Mouse (Mus musculus) heart, postnatal 14 days (tissue): ENCODE measurements around the gene Slc37a1. TPM values are rescaled to one million over a fixed set of nuclear protein-coding genes. Genes with fewer than 3 reads are reported as not detected.

Experiments
- DNase-seq, 2 experiments: peaks; one replicate each; pipeline ENCODE4 v3.0.0; 2021 to 2022
- intact Hi-C: fragments of 180-260 bp; cut with DNase I; formaldehyde crosslinking; loops from one replicate; pipeline ENCODE4 v1.15.1; 2025
- long read RNA-seq, 2 experiments: library from polyadenylated mRNA; stranded (forward); transcript quantifications; one replicate each; pipeline ENCODE4 v2.0.0; 2021
- total RNA-seq, 2 experiments: library from RNA; stranded (reverse); gene quantifications; 2 replicates each; pipeline ENCODE4 v1.2.3; 2021

Gene Slc37a1
- total RNA-seq: 10 to 100 TPM; 11.7 to 12.3 TPM
- long read RNA-seq, experiment 1, transcript Slc37a1-201 (20 exons, 3,389 nt): major isoform, 12 of 15 reads
- long read RNA-seq, experiment 1, partial matches to known transcripts: 0 of 15 reads
- long read RNA-seq, experiment 1, other reads (novel, unspliced or antisense): 2 of 15 reads
- long read RNA-seq, experiment 2, transcript Slc37a1-201 (20 exons, 3,389 nt): major isoform, 17 of 22 reads
- long read RNA-seq, experiment 2, partial matches to known transcripts: 4 of 22 reads
- long read RNA-seq, experiment 2, other reads (novel, unspliced or antisense): 1 of 22 reads

DNA sequence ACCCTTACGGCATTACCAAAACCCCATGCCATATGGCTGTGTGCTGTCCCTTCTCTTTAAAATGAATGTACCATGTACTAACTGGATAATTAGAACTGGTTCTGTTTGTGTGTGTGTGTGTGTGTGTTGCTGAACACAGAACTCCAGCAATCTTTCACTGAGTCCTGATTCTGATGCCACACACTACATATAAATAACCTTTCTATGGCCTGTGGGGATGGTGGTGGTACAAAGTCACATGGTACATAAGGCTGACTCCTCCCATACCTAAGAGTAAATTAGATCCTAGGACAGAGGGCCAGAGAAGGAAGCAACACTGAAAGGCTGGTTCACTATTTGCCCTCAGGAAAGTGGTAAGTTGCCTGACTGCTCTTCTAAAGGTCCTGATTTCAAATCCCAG lies at the start of gene Slc37a1:
Slc37a1 (plus strand) TSS at position 301 of the 400 bp plus-strand sequence.
- no peak for DNase-seq
- intact Hi-C loops: no loop called here

DNA sequence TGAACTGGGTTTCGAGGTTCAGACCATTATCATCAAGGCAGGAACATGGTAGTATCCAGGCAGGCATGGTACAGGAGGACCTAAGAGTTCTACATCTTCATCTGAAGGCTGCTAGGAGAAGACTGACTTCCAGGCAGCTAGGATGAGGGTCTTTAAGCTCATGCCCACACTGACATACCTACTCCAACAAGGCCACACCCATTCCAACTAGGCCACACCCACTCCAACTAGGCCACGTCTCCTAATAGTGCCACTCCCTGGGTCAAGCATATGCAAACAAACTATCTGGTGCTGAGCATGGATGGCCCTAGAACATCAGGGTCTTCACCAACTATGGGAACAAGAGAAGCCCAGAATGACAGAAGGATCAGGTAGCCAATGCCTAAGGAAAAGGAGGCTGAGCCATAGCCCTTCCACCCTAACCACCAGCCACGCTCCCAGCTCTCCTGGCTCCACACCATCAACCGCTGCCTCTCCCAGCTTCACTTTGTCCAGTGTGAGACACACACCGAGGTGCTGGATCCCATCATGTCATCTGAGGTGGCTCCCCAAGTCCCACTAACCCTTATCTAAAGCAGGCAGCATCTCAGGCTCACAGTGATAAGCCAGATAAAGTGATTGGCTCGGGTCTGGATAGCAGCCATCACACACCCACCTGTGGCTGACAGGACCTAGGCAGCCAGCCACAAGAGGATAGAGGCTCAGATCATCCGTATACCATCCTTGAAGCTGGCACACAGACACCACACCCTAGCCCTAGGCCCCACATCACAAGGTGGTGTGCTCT lies 48.2 kb upstream of the Slc37a1 start:
- intact Hi-C loops: no loop called here
- no peak for DNase-seq

DNA sequence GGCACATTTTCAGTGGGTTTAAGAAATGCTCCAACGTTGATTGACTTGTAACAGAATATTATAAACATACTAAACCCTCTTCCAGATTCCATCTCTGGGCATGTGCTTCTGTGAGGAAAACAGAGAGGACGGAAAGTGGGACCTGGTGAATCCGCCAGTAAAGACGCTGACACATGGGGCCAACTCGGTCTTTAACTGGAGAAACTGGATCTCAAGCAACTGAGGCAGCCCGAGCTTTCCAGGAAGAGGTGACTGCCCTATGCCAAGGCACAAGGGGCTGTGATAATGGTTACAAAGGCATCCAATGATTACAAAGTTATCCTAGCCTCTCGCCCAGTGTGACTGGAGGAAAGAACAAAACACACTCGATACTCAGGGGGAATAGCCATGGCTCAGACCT lies 45.4 kb upstream of the Slc37a1 start:
- no peak for DNase-seq
- intact Hi-C loops: loop anchor here (5.0 kb wide), 1 partner anchor 229 kb away; no protein-coding TSS in a partner anchor

DNA sequence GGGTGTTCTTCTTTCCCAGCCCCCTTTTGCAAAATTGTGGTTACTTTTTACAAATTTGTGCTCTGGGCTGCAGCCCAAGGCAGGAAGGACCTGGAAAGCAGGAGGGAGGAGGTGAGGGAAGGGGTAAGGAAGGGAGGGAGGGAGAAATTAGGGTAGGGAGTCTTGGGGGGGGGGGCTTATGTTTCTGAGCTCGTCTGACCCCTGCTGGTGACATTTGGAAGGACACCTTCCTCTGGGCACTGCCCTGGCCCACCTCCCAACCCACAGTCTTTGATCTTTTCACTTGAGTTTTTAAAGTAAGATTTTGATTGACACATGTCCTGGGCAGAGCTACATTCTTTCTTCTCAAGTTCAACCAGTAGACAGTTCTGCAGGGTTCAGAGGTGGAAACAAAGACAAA lies 43.8 kb upstream of the Slc37a1 start:
- intact Hi-C loops: loop anchor here (2.0 to 5.0 kb wide), 2 partner anchors 104 to 230 kb away; no protein-coding TSS in a partner anchor
- no peak for DNase-seq

DNA sequence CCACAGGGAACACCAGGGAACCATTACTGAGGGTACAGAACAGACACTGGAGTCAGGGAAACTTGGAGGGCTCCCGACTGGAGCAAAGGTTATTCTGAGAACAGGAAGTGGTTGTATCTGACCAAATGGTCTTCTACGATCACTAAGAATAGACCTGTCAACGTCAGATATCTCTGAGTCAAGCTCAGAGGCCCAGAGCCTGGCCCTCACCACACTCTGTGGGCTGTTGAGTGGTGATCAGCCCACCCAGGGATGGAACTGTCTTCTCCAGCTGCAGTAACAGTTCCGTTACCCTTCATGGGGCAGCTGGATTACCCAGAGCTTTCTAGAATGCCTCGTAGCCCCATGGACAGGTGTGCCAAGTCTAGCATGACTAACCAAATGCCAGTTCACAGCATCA lies 41.3 kb upstream of the Slc37a1 start:
- peak; percentile 29 to 68 for DNase-seq

DNA sequence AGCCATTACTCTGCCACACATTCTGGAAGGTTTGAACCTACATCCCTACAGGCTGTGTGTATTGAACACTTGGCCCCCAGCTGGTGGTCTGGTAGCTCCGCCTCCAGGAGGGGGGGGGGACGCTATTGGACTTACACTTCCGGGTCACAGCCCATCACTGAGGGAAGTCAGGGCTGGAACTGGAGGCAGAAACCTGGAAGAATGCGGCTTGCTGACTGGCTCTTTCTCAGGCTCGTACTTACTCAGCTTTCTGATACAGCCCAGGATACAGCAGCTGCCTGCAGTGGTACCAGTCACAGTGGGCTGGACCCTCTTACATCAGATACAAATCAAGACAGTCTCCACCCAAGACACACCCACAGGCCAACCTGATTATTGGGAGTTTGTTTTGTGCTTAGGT lies 39.4 kb upstream of the Slc37a1 start:
- DNase-seq: no peak
- intact Hi-C loops: no loop called here

More for the DNA sequence above, 41.3 kb upstream of the Slc37a1 start:
- intact Hi-C loops: no loop called here

DNA sequence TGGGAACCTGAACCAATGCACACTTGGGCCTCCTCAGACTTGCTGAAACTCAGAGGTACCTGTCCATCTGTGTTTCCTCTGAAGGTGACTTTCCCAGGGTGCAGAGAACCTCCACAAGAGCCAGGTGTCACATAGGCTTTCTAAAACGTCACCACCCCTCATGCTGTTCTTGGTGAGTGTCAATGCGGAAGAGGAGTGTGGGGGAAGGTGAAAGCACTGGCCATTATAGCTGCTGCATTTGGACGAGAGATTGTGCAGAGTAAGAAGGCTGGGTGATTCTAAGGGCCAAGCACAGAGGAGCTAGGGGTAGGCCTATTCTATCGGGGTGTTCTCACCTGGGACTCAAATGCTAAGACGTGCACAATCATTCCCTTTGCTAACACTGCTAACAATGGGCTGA lies 32.6 kb upstream of the Slc37a1 start:
- intact Hi-C loops: loop anchor here (1.0 to 10.0 kb wide), 3 partner anchors 54 to 241 kb away; no protein-coding TSS in a partner anchor
- DNase-seq: no peak

DNA sequence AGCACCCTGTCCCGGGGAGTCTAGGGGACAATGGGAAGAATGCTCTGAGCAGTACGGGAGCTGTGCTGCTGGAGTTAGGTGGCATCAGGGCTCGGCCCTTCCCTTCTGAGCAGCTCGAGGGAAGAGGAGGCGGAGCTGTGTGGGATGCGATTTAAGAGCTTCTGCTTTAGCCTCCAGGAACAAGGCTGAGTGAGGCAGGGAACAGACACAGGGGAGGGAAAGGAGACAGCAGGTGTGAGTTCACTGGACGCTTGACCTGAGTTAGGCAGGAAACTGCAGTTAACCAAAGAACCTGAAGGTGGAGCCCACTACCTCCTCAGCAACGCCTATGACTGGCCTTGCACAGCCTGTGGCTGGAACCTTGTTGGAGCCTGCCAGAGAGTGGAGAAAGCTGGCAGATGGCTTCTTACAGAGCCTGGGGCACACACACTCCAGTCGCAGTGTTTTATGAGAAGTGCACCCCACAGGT lies 32.1 kb upstream of the Slc37a1 start:
- peak; percentile 73 to 88 for DNase-seq
- intact Hi-C loops: loop anchor here (1.0 to 10.0 kb wide), 3 partner anchors 54 to 240 kb away; no protein-coding TSS in a partner anchor

DNA sequence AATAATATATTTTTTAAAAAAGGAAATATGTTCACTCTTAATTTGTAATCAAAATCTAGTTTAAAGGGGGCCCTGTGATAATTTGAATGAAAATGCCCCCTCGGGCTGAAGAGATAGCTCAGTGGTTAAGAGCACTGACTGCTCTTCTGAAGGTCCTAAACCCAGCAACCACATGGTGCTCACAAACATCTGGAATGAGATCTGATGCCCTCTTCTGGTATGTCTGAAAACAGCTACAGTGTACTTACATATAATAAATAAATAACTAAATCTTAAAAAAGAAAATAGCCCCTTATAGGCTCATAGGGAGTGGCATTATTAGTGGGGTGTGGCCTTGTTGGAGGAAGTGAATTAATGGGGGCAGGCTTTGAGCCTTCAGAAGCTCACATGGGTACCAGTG lies 29.4 kb upstream of the Slc37a1 start:
- intact Hi-C loops: loop anchor here (10.0 kb wide), 1 partner anchor 238 kb away; no protein-coding TSS in a partner anchor

DNA sequence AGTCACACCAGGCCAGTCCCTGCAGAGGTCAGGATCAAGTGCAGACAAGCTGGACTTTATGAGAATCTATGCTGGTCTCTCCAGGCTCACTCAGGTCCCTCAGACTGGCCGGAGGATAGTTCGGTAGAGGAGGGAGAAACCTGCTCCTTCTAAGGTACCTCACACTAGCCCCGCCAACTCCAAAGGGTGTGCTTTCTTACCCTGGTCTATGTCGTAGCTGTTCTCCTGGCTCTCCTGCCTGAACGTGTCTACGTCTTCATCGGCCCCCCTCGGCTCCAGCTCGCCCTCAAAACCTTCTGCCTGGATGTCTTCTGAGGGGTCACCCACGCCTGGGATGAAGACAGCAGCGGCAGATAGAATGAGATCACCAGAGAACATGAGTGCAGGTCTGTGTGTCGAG lies 28.7 kb upstream of the Slc37a1 start:
- intact Hi-C loops: loop anchor here (2.0 to 10.0 kb wide), 2 partner anchors 17 to 237 kb away; no protein-coding TSS in a partner anchor
- DNase-seq: no peak

More for the DNA sequence above, 29.4 kb upstream of the Slc37a1 start:
- DNase-seq: no peak

DNA sequence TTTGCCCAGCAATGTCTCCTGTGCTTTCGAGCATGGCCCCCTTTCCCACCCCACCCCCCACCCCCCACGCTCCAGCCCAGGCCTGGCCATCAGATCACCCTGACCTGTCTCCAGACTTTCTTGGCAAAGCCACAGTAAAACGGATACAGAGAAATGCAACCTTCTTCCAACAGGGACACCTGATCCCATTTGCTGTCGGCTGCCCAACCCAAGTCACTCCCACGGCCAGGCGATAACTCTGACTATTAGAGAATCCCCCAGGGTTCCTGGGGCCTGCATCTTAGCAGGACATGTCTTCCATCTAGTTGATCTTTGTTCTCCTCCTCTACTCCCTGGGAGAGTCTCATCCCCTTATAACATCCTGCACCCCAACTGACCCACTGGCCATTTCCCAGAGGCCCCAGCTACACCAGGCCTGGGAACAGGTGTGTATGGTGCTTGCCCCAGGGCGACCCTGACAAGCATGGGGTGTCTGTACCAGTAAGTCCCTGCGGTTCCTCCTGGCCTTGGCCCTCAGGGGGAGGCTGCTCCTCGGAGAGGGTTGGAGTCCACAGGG lies 28.2 kb upstream of the Slc37a1 start:
- intact Hi-C loops: loop anchor here (2.0 to 10.0 kb wide), 2 partner anchors 16 to 236 kb away; no protein-coding TSS in a partner anchor
- no peak for DNase-seq

DNA sequence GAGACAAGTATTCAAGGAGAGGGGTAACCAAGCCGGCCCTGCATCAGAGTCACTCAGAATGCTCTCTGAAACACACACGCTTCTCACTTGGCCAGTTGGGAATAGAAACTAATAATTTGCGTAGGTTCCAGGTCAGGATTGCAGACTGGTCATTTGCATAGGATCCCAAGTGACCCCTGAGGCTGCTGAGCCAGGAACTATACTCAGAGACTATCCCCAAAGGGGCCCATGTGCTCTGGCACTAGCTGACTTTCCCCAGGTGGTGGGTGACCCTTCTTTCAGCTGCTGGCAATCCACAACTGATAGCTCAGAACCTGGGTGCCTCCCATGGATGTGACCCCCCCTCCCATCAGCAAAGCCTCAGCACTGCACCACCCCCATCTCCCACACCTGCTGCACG lies 27.4 kb upstream of the Slc37a1 start:
- intact Hi-C loops: loop anchor here (2.0 to 10.0 kb wide), 2 partner anchors 16 to 236 kb away; no protein-coding TSS in a partner anchor
- DNase-seq: no peak

DNA sequence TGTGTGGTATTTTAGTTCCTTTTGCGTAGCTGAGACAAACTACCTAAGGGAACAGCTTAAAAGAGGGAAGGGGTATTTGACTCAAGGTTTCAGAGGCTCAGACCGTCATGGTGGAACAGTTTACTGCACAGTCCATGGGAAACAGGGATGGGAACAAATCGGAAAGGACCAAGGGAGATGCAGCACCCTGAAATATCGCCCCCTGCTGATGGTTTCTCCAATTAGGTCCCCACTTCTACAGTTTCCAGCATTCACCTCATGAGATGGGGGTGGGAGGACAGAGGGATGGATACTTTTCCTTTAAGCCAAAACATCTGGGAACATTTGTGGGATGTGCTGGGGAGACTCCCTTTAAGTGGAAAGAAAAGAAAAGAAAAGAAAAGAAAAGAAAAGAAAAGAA lies 26.8 kb upstream of the Slc37a1 start:
- intact Hi-C loops: loop anchor here (2.0 to 10.0 kb wide), 2 partner anchors 15 to 235 kb away; no protein-coding TSS in a partner anchor
- no peak for DNase-seq

DNA sequence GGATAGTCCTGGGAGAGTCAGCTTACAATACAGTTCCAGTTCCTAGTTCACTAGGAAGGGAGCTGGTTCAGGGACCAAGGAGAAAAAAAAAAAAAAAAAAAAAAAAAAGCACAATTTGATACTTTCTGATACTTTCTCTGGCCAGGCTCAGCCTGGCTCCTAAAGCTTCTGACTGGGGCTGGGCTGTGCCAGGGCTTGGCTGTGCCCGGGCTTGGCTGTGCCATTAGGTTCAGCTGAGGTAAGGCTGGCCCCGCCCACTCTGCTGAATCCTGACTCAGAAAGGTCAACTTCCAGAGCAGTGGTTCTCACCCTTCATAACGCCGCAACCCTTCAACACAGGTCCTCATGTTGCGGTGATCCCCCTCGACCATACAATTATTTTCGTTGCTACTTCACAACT lies 26.2 kb upstream of the Slc37a1 start:
- peak; percentile 76 to 87 for DNase-seq
- intact Hi-C loops: no loop called here

DNA sequence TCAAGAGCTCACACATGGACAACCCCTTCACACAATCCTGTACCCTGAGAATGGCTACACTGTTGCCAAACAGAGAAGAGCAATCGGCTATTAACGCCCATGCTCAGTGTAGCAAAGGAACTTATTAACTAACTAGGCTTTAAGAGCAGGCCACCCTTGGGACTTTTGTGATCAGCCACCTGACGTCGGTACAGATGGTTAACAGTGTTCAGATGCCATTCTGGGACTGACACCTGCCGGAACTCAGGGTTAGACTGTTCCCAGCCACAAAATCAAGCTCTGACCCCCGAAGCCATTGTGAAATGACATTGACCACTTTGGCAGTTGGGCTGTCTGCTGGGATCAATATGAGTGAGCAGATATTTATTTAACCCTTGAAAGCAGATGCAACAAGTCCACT lies 25.2 kb upstream of the Slc37a1 start:
- DNase-seq: no peak
- intact Hi-C loops: no loop called here

DNA sequence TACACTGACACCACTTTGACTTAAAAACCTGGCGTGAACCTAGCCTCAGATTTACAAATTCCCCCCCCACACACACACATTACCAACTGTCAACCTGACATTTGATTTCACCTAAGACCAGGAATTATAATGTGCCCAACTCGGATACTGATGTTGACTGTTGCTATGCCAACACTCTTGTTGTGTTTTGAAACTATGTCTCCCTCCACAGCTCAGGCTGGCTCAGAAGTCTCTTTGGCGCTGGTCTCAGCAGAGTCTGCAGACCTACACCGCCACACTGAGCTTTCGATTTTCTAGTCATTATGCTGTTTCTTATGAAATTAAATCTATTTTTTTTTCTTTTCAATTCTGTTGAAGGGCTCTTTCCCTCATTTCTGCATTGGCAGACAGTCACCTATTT lies 23.9 kb upstream of the Slc37a1 start:
- DNase-seq: no peak
- intact Hi-C loops: no loop called here

DNA sequence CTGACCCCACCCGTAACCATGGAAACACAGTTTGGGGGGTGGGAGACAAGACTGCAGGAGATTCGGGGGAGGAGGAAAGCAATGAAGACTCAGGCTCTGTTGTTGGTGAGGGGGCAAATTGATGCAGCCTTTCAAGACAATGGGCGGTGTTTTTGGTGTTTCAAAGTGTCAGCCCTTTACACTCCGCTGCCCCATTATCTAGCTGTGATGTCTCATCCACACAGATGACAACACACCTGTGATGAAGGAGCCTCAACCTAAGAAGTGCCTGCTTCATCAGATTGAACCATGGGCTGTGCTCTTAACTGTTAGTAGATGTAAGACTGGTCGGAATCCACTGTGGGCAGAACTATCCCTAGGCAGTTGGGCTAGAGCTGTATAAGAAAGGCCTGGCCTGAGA lies 22.8 kb upstream of the Slc37a1 start:
- intact Hi-C loops: no loop called here
- no peak for DNase-seq

DNA sequence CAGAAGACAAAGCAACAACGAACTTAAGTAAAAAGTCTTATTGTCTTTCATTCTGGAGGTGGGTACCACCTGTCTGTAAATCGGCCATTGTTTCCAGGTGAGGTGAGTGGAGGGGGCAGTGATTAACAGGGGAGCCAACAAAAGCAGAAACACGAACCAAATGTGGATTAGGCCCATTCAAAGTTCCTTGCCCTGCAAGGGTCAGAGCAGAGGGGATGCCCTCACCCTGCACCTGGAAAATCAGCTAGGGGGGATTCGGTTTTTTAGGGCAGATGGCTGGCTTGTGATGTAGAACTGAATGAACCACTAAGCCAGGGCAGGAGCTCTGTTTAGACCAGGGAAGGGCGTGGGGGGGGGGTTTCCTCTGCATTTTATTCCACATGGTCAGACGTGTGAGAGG lies 22.2 kb upstream of the Slc37a1 start:
- no peak for DNase-seq
- intact Hi-C loops: no loop called here

DNA sequence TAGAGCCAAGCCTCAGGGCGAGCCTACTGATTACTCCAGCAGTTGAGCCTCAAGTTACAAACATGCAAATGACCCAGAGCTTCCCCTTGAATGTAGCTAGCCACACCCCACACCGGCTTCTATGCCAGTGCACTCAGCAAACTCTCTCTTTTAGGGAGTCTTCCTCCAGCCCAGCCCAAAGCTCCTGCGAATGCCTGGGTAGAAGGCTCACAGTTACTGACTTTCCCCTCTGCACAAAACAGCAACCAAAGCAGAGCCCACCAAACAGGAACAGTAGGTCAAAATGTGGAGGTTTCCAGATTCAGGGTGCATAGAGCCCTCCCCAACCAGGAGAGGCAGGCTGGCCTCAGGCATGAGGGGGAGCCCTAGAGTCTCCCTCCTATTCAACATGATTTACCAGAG lies 21.4 kb upstream of the Slc37a1 start:
- no peak for DNase-seq

DNA sequence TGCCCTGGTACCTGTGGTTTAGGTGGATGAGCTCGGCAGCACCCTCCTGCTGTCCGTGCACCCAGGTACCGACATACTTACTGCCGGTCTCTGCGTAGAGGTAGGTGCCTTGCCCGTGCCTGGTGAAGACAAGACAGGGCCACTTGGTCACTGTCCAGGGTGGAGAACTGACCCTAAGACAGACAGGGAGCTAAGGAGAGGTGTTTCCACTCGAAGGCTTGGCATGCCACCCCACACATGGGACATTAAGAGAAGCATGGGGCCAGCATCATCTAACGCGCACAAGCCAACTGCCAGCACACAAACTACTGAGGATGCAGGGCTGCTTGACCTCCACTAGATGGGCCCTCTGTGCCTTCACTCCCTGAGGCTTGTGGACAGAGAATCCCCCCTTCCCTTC lies 20.8 kb upstream of the Slc37a1 start:
- intact Hi-C loops: no loop called here

More for the DNA sequence above, 21.4 kb upstream of the Slc37a1 start:
- intact Hi-C loops: no loop called here

More for the DNA sequence above, 20.8 kb upstream of the Slc37a1 start:
- no peak for DNase-seq
